Mouse (Mus musculus): ENCODE measurements around the gene Epb41l4b. TPM values are rescaled to one million over a fixed set of nuclear protein-coding genes. Genes with fewer than 3 reads are reported as not detected.

Gene Epb41l4b
- polyA plus RNA-seq, 1 experiment from 2014 or later = 4.5 TPM

GRCm38 (mm10) chr4:57142374-57143025 is 737 bp downstream of the Epb41l4b start:
- Histone ChIP-seq H3K27me3 (replicated peaks) (peaks cover 19% of the 10 kb centered on the region; the same call in 1 of the 2 replicates), H3K27ac (replicated peaks) (peak overlapping the region; percentile 80), H3K4me3 (replicated peaks) (peak overlapping the region; percentile 68), H3K9me3 (replicated peaks) (no peaks in the 10 kb centered on the region), H3K4me2 (peak overlapping the region; percentile 88), H3K4me1 (peaks cover 41% of the 10 kb centered on the region), H3K36me3 (no peaks in the 10 kb centered on the region), H3K9ac (replicated peaks) (peak overlapping the region; percentile 87)
- WGBS = under 1% methylated on average over 42 of the region's 43 CpGs
- ATAC-seq (ENCODE audit: low FRiP score) = peak; percentile 55

- 5% methylated on average over 26 of the region's 26 CpGs for WGBS
Observed at GRCm38 (mm10) chr4:57141908-57142361, 1.3 kb downstream of the Epb41l4b start.

GRCm38 (mm10) chr4:57140992-57141717 is 2.1 kb downstream of the Epb41l4b start:
- no peaks in the 10 kb centered on the region for H3K9me3 ChIP-seq (replicated peaks)
- peaks cover 16% of the 10 kb centered on the region; the same call in 1 of the 2 replicates for H3K27me3 ChIP-seq (replicated peaks)
- H3K27ac ChIP-seq (replicated peaks) = no peak overlapping the region
- H3K4me1 ChIP-seq = peaks cover 43% of the 10 kb centered on the region
- 13% methylated on average over 15 of the region's 15 CpGs for WGBS
- H3K4me3 ChIP-seq (replicated peaks) = peak overlapping the region; percentile 68
- peak overlapping the region; percentile 87 for H3K9ac ChIP-seq (replicated peaks)
- peak overlapping the region; percentile 88 for H3K4me2 ChIP-seq
- H3K36me3 ChIP-seq = no peaks in the 10 kb centered on the region
- no peak for ATAC-seq (ENCODE audit: low FRiP score)

More at GRCm38 (mm10) chr4:57141908-57142361, 1.3 kb downstream of the Epb41l4b start:
- Histone ChIP-seq H3K4me3 (replicated peaks) (peak overlapping the region; percentile 68), H3K36me3 (no peaks in the 10 kb centered on the region), H3K9ac (replicated peaks) (peak overlapping the region; percentile 87), H3K27ac (replicated peaks) (no peak overlapping the region), H3K4me1 (peaks cover 43% of the 10 kb centered on the region), H3K4me2 (peak overlapping the region; percentile 88), H3K9me3 (replicated peaks) (no peaks in the 10 kb centered on the region), H3K27me3 (replicated peaks) (peaks cover 19% of the 10 kb centered on the region; the same call in 1 of the 2 replicates)
- ATAC-seq (ENCODE audit: low FRiP score) = 0 out of 2 replicates have a peak, but pooled peaks have one; percentile 4

GRCm38 (mm10) chr4:57140200-57140799 is 2.9 kb downstream of the Epb41l4b start:
- H3K9ac ChIP-seq (replicated peaks) = peak overlapping the region; percentile 87; the same call in 1 of the 2 replicates
- peaks cover 13% of the 10 kb centered on the region; the same call in 1 of the 2 replicates for H3K27me3 ChIP-seq (replicated peaks)
- WGBS = 11% methylated on average over 4 of the region's 4 CpGs
- no peak overlapping the region for H3K27ac ChIP-seq (replicated peaks)
- H3K36me3 ChIP-seq = no peaks in the 10 kb centered on the region
- H3K4me2 ChIP-seq = peak overlapping the region; percentile 88
- peaks cover 43% of the 10 kb centered on the region for H3K4me1 ChIP-seq
- H3K4me3 ChIP-seq (replicated peaks) = peak overlapping the region; percentile 68
- no peaks in the 10 kb centered on the region for H3K9me3 ChIP-seq (replicated peaks)
- ATAC-seq (ENCODE audit: low FRiP score) = no peak

GRCm38 (mm10) chr4:57139433-57139832 is 3.8 kb downstream of the Epb41l4b start:
- no peaks in the 10 kb centered on the region for H3K9me3 ChIP-seq (replicated peaks)
- ATAC-seq (ENCODE audit: low FRiP score) = no peak
- H3K4me2 ChIP-seq = peak overlapping the region; percentile 32
- H3K4me3 ChIP-seq (replicated peaks) = no peak overlapping the region
- 60% methylated on average over 10 of the region's 10 CpGs for WGBS
- no peaks in the 10 kb centered on the region for H3K36me3 ChIP-seq
- peaks cover 5% of the 10 kb centered on the region; the same call in 1 of the 2 replicates for H3K27me3 ChIP-seq (replicated peaks)
- H3K4me1 ChIP-seq = peaks cover 43% of the 10 kb centered on the region
- peak overlapping the region; percentile 35; the same call in 1 of the 2 replicates for H3K27ac ChIP-seq (replicated peaks)
- no peak overlapping the region for H3K9ac ChIP-seq (replicated peaks)

- H3K4me3 ChIP-seq (replicated peaks) = no peak overlapping the region
- ATAC-seq (ENCODE audit: low FRiP score) = no peak
- no peaks in the 10 kb centered on the region for H3K36me3 ChIP-seq
- no peaks in the 10 kb centered on the region for H3K9me3 ChIP-seq (replicated peaks)
- no peak overlapping the region for H3K27ac ChIP-seq (replicated peaks)
- no peak overlapping the region for H3K9ac ChIP-seq (replicated peaks)
- H3K27me3 ChIP-seq (replicated peaks) = no peaks in the 10 kb centered on the region
- peaks cover 38% of the 10 kb centered on the region for H3K4me1 ChIP-seq
- WGBS = 74% methylated on average over 6 of the region's 6 CpGs
- no peak overlapping the region for H3K4me2 ChIP-seq
Observed at GRCm38 (mm10) chr4:57138093-57138440, 5.2 kb downstream of the Epb41l4b start.

- no peak overlapping the region for H3K4me2 ChIP-seq
- H3K36me3 ChIP-seq = no peaks in the 10 kb centered on the region
- 74% methylated on average over 8 of the region's 8 CpGs for WGBS
- H3K27me3 ChIP-seq (replicated peaks) = no peaks in the 10 kb centered on the region
- H3K9me3 ChIP-seq (replicated peaks) = no peaks in the 10 kb centered on the region
- no peak overlapping the region for H3K4me3 ChIP-seq (replicated peaks)
- ATAC-seq (ENCODE audit: low FRiP score) = no peak
- no peak overlapping the region for H3K9ac ChIP-seq (replicated peaks)
- peaks cover 37% of the 10 kb centered on the region for H3K4me1 ChIP-seq
- H3K27ac ChIP-seq (replicated peaks) = no peak overlapping the region
Observed at GRCm38 (mm10) chr4:57137371-57138092, 5.7 kb downstream of the Epb41l4b start.

GRCm38 (mm10) chr4:57135431-57135830 is 7.8 kb downstream of the Epb41l4b start:
- Histone ChIP-seq H3K27ac (replicated peaks) (no peak overlapping the region), H3K27me3 (replicated peaks) (no peaks in the 10 kb centered on the region), H3K4me3 (replicated peaks) (no peak overlapping the region), H3K9me3 (replicated peaks) (no peaks in the 10 kb centered on the region), H3K4me1 (peaks cover 22% of the 10 kb centered on the region), H3K4me2 (no peak overlapping the region), H3K9ac (replicated peaks) (no peak overlapping the region), H3K36me3 (no peaks in the 10 kb centered on the region)
- ATAC-seq (ENCODE audit: low FRiP score) = no peak
- WGBS = 74% methylated on average over 1 of the region's 1 CpGs

- Histone ChIP-seq H3K9me3 (replicated peaks) (no peaks in the 10 kb centered on the region), H3K4me1 (peaks cover 17% of the 10 kb centered on the region), H3K27me3 (replicated peaks) (no peaks in the 10 kb centered on the region), H3K4me2 (no peak overlapping the region), H3K9ac (replicated peaks) (no peak overlapping the region), H3K27ac (replicated peaks) (no peak overlapping the region), H3K36me3 (no peaks in the 10 kb centered on the region), H3K4me3 (replicated peaks) (no peak overlapping the region)
- no peak for ATAC-seq (ENCODE audit: low FRiP score)
- 54% methylated on average over 4 of the region's 4 CpGs for WGBS
Observed at GRCm38 (mm10) chr4:57134554-57134953, 8.7 kb downstream of the Epb41l4b start.

GRCm38 (mm10) chr4:57131839-57132238 is 11.4 kb downstream of the Epb41l4b start:
- 85% methylated on average over 10 of the region's 10 CpGs for WGBS
- Histone ChIP-seq H3K4me3 (replicated peaks) (no peak overlapping the region), H3K36me3 (no peaks in the 10 kb centered on the region), H3K9me3 (replicated peaks) (no peaks in the 10 kb centered on the region), H3K4me1 (peaks cover 9% of the 10 kb centered on the region; the same call in 1 of the 2 replicates), H3K9ac (replicated peaks) (no peak overlapping the region), H3K27ac (replicated peaks) (no peak overlapping the region), H3K27me3 (replicated peaks) (no peaks in the 10 kb centered on the region), H3K4me2 (no peak overlapping the region)
- no peak for ATAC-seq (ENCODE audit: low FRiP score)
